Mouse (Mus musculus) heart, adult 2 months (tissue): Measurements from ENCODE around the gene Cchcr1.

Experiments
- CTCF ChIP-seq: fragments of 200-600 bp; IDR thresholded peaks from 2 replicates; pipeline ENCODE4 v1.8.1; 2022; ENCODE audit warnings: antibody characterized with exemption, mild to moderate bottlenecking, moderate library complexity
- EP300 ChIP-seq: fragments of 200-500 bp; IDR thresholded peaks from 2 replicates; pipeline ENCODE4 v1.6.1; 2011; ENCODE audit warnings: low read depth, low read length, control low read depth; ENCODE audit not compliant: insufficient read depth
- POLR2A ChIP-seq: fragments of 200-500 bp; IDR thresholded peaks from 2 replicates; pipeline ENCODE4 v1.6.1; 2011; ENCODE audit warnings: mild to moderate bottlenecking, low read depth, low read length, control low read depth; ENCODE audit not compliant: insufficient read depth

DNA sequence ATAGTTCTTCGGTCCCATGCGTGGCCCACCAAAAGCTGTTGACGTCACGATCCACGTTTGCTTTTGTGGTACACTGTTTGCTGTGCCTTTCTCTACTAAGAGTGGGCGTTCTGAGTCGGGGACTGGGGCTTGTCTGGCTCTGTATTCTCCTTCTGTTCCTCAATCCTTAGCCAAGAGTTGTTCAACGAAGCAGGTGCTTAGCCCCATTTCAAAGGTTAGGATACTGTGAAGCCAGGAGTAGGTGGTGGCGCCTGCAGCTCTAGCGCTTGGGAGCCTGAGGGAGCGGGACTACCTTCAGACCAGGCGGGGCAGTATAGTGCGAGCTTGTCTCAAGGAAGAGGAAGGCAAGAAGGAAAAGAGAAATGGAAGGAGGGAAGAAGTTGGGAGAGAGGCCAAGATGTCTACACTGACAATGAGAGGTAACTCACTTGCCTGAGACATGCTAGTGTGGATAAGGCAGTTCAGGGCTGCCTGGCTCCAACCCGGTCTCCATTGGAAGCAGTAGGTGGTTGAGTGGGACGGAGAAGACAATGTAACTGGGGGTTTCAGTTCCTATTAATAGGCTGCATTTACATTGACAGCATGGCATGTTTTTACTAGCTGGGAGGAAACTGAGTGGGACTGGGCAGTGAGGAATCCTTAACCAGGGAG, 26.0 kb downstream of the Cchcr1 start:
- TF ChIP-seq CTCF (no peak), POLR2A (no peak), EP300 (no peak)
